Mouse (Mus musculus): Measurements from ENCODE around the gene Tiam1. TPM values are rescaled to one million over a fixed set of nuclear protein-coding genes. Genes with fewer than 3 reads are reported as not detected.

Tiam1 gene
- polyA plus RNA-seq, 1 experiment from 2014 or later, result 23.6 TPM

- Histone ChIP-seq H3K27ac (replicated peaks) (no peak overlapping the region), H3K27me3 (replicated peaks) (no peaks in the 10 kb centered on the region), H3K9me3 (replicated peaks) (no peaks in the 10 kb centered on the region), H3K36me3 (no peaks in the 10 kb centered on the region), H3K4me3 (replicated peaks) (no peak overlapping the region), H3K9ac (replicated peaks) (no peak overlapping the region), H3K4me1 (peaks cover 15% of the 10 kb centered on the region), H3K4me2 (no peak overlapping the region)
- ATAC-seq (ENCODE audit: low FRiP score), result no peak
- WGBS, result 91% methylated on average over 8 of the region's 8 CpGs
Measured at GRCm38 (mm10) chr16:90045611-90046010, 98.0 kb downstream of the Tiam1 start.

GRCm38 (mm10) chr16:90044004-90044754 is 99.4 kb downstream of the Tiam1 start:
- Histone ChIP-seq H3K9me3 (replicated peaks) (no peaks in the 10 kb centered on the region), H3K27me3 (replicated peaks) (no peaks in the 10 kb centered on the region), H3K36me3 (no peaks in the 10 kb centered on the region), H3K9ac (replicated peaks) (no peak overlapping the region), H3K27ac (replicated peaks) (no peak overlapping the region), H3K4me1 (peaks cover 18% of the 10 kb centered on the region), H3K4me2 (no peak overlapping the region), H3K4me3 (replicated peaks) (no peak overlapping the region)
- no peak for ATAC-seq (ENCODE audit: low FRiP score)
- 89% methylated on average over 21 of the region's 21 CpGs for WGBS

GRCm38 (mm10) chr16:90042874-90043273 is 100.7 kb downstream of the Tiam1 start:
- no peak overlapping the region for H3K27ac ChIP-seq (replicated peaks)
- whole genome bisulfite sequencing, result 77% methylated on average over 10 of the region's 10 CpGs
- peaks cover 18% of the 10 kb centered on the region for H3K4me1 ChIP-seq
- H3K4me2 ChIP-seq, result no peak overlapping the region
- H3K9me3 ChIP-seq (replicated peaks), result no peaks in the 10 kb centered on the region
- H3K27me3 ChIP-seq (replicated peaks), result no peaks in the 10 kb centered on the region
- no peak for ATAC-seq (ENCODE audit: low FRiP score)
- H3K36me3 ChIP-seq, result no peaks in the 10 kb centered on the region
- no peak overlapping the region for H3K9ac ChIP-seq (replicated peaks)
- no peak overlapping the region for H3K4me3 ChIP-seq (replicated peaks)

GRCm38 (mm10) chr16:90042386-90042785 is 101.2 kb downstream of the Tiam1 start:
- no peaks in the 10 kb centered on the region for H3K36me3 ChIP-seq
- no peaks in the 10 kb centered on the region for H3K27me3 ChIP-seq (replicated peaks)
- peaks cover 18% of the 10 kb centered on the region for H3K4me1 ChIP-seq
- 78% methylated on average over 10 of the region's 10 CpGs for WGBS
- no peak overlapping the region for H3K4me2 ChIP-seq
- H3K4me3 ChIP-seq (replicated peaks), result no peak overlapping the region
- H3K9ac ChIP-seq (replicated peaks), result no peak overlapping the region
- H3K27ac ChIP-seq (replicated peaks), result no peak overlapping the region
- ATAC-seq (ENCODE audit: low FRiP score), result no peak
- H3K9me3 ChIP-seq (replicated peaks), result no peaks in the 10 kb centered on the region

GRCm38 (mm10) chr16:90040771-90041364 is 102.7 kb downstream of the Tiam1 start:
- peaks cover 22% of the 10 kb centered on the region for H3K4me1 ChIP-seq
- 38% methylated on average over 8 of the region's 8 CpGs for WGBS

GRCm38 (mm10) chr16:90035595-90036110 is 107.9 kb downstream of the Tiam1 start:
- Histone ChIP-seq H3K27me3 (replicated peaks) (no peaks in the 10 kb centered on the region), H3K4me1 (peaks cover 10% of the 10 kb centered on the region), H3K4me3 (replicated peaks) (no peak overlapping the region), H3K27ac (replicated peaks) (no peak overlapping the region), H3K9ac (replicated peaks) (no peak overlapping the region), H3K4me2 (no peak overlapping the region), H3K9me3 (replicated peaks) (no peaks in the 10 kb centered on the region), H3K36me3 (no peaks in the 10 kb centered on the region)
- peak; percentile 39; the same call in 1 of the 2 replicates for ATAC-seq (ENCODE audit: low FRiP score)
- 41% methylated on average over 10 of the region's 10 CpGs for WGBS

More at GRCm38 (mm10) chr16:90040771-90041364, 102.7 kb downstream of the Tiam1 start:
- Histone ChIP-seq H3K9ac (replicated peaks) (no peak overlapping the region), H3K27ac (replicated peaks) (peak overlapping the region; percentile 30), H3K9me3 (replicated peaks) (no peaks in the 10 kb centered on the region), H3K4me2 (no peak overlapping the region), H3K36me3 (no peaks in the 10 kb centered on the region), H3K4me3 (replicated peaks) (no peak overlapping the region), H3K27me3 (replicated peaks) (no peaks in the 10 kb centered on the region)
- peak; percentile 82 for ATAC-seq (ENCODE audit: low FRiP score)

- Histone ChIP-seq H3K4me2 (no peak overlapping the region), H3K27ac (replicated peaks) (no peak overlapping the region), H3K9ac (replicated peaks) (no peak overlapping the region), H3K27me3 (replicated peaks) (no peaks in the 10 kb centered on the region), H3K4me3 (replicated peaks) (no peak overlapping the region), H3K4me1 (no peaks in the 10 kb centered on the region), H3K9me3 (replicated peaks) (no peaks in the 10 kb centered on the region), H3K36me3 (0 out of 2 replicates have a peak, but pooled peaks cover 3% of the 10 kb centered on the region)
- 81% methylated on average over 14 of the region's 14 CpGs for WGBS
- no peak for ATAC-seq (ENCODE audit: low FRiP score)
Measured at GRCm38 (mm10) chr16:90030355-90030754, 113.2 kb downstream of the Tiam1 start.

- WGBS, result 60% methylated on average over 3 of the region's 3 CpGs
- Histone ChIP-seq H3K4me3 (replicated peaks) (no peak overlapping the region), H3K9me3 (replicated peaks) (no peaks in the 10 kb centered on the region), H3K36me3 (0 out of 2 replicates have a peak, but pooled peaks cover 3% of the 10 kb centered on the region), H3K4me2 (no peak overlapping the region), H3K27me3 (replicated peaks) (no peaks in the 10 kb centered on the region), H3K9ac (replicated peaks) (no peak overlapping the region), H3K27ac (replicated peaks) (no peak overlapping the region), H3K4me1 (peaks cover 4% of the 10 kb centered on the region; the same call in 1 of the 2 replicates)
- ATAC-seq (ENCODE audit: low FRiP score), result no peak
Measured at GRCm38 (mm10) chr16:90027886-90028285, 115.7 kb downstream of the Tiam1 start.

GRCm38 (mm10) chr16:90025526-90026172 is 117.9 kb downstream of the Tiam1 start:
- H3K9ac ChIP-seq (replicated peaks), result no peak overlapping the region
- no peak for ATAC-seq (ENCODE audit: low FRiP score)

GRCm38 (mm10) chr16:90023665-90024010 is 119.9 kb downstream of the Tiam1 start:
- Histone ChIP-seq H3K4me2 (no peak overlapping the region), H3K9me3 (replicated peaks) (no peaks in the 10 kb centered on the region), H3K4me1 (peaks cover 11% of the 10 kb centered on the region; the same call in 1 of the 2 replicates), H3K36me3 (0 out of 2 replicates have a peak, but pooled peaks cover 3% of the 10 kb centered on the region), H3K27me3 (replicated peaks) (no peaks in the 10 kb centered on the region), H3K27ac (replicated peaks) (no peak overlapping the region), H3K9ac (replicated peaks) (no peak overlapping the region), H3K4me3 (replicated peaks) (no peak overlapping the region)
- no peak for ATAC-seq (ENCODE audit: low FRiP score)
- 91% methylated on average over 8 of the region's 8 CpGs for WGBS

More at GRCm38 (mm10) chr16:90025526-90026172, 117.9 kb downstream of the Tiam1 start:
- no peaks in the 10 kb centered on the region for H3K27me3 ChIP-seq (replicated peaks)
- WGBS, result 83% methylated on average over 6 of the region's 6 CpGs
- no peak overlapping the region for H3K27ac ChIP-seq (replicated peaks)
- no peak overlapping the region for H3K4me3 ChIP-seq (replicated peaks)
- peaks cover 9% of the 10 kb centered on the region; the same call in 1 of the 2 replicates for H3K4me1 ChIP-seq
- 0 out of 2 replicates have a peak, but pooled peaks cover 3% of the 10 kb centered on the region for H3K36me3 ChIP-seq
- H3K9me3 ChIP-seq (replicated peaks), result no peaks in the 10 kb centered on the region
- no peak overlapping the region for H3K4me2 ChIP-seq

- no peaks in the 10 kb centered on the region for H3K27me3 ChIP-seq (replicated peaks)
- H3K4me1 ChIP-seq, result peaks cover 11% of the 10 kb centered on the region; the same call in 1 of the 2 replicates
- no peak overlapping the region for H3K4me2 ChIP-seq
- no peaks in the 10 kb centered on the region for H3K9me3 ChIP-seq (replicated peaks)
- H3K4me3 ChIP-seq (replicated peaks), result no peak overlapping the region
- no peak; the same call in 1 of the 2 replicates for ATAC-seq (ENCODE audit: low FRiP score)
- no peak overlapping the region for H3K27ac ChIP-seq (replicated peaks)
- H3K9ac ChIP-seq (replicated peaks), result no peak overlapping the region
- 0 out of 2 replicates have a peak, but pooled peaks cover 3% of the 10 kb centered on the region for H3K36me3 ChIP-seq
- WGBS, result 82% methylated on average over 18 of the region's 18 CpGs
Measured at GRCm38 (mm10) chr16:90022932-90023664, 120.5 kb downstream of the Tiam1 start.
